Mouse (Mus musculus) heart, postnatal 10 days (tissue): ENCODE data around the gene Sf3b5. TPM values are rescaled to one million over a fixed set of nuclear protein-coding genes. Genes with fewer than 3 reads are reported as not detected.
"Not testable (repeated sequence)": the region's sequence is repeated elsewhere in the genome, so short reads cannot be mapped to it uniquely, and the experiment has no call there.

ENCODE experiments used
- DNase-seq, 2 experiments: peaks; one replicate each; pipeline ENCODE4 v3.0.0; 2021
- intact Hi-C: fragments of 180-260 bp; cut with DNase I; formaldehyde crosslinking; loops from one replicate; pipeline ENCODE4 v1.15.1; 2025
- total RNA-seq, 2 experiments: library from RNA; stranded (reverse); gene quantifications; 2 replicates each; pipeline ENCODE4 v1.2.3; 2021

Gene Sf3b5
- total RNA-seq, 2 experiments from 2014 or later, result 7.1 to 8.0 TPM

DNA sequence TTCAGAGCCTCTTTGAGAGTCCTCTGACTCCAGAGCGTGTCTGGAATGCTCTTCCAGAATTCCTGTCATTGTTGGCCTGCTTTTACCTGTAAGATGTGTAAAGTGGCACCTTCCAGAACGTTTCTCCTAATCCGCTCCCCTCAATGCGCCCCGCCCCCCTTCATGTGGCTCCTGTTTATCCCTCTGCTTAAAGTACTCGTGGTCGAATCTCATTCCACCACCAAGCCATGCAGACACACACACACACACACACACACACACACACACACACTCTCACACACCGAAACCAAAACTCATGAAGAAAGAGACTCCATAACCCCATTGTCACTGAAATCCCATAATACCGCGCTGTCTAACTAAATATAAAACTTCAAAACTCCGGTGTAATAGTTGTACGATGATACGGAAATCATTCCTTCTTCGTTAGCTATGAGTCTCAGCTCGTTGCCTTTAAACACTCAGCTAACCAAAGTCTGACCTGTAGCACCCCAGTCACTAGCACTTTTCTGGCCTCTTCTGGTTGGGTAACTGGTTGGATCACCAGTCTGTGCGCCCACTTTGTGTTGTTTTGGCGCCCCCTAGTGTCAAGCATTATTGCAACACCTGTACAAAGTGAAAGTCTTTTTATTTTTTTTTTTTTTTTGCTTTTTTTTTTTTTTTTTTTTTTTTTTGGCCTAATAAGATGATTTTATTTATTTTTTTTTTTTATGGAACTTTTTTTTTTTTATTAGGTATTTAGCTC is 8.2 kb upstream of the Sf3b5 start:
- intact Hi-C loops, result loop anchor here (5.0 kb wide), 1 partner anchor 305 kb away; no protein-coding TSS in a partner anchor
- peak; percentile 89 to 95 for DNase-seq

DNA sequence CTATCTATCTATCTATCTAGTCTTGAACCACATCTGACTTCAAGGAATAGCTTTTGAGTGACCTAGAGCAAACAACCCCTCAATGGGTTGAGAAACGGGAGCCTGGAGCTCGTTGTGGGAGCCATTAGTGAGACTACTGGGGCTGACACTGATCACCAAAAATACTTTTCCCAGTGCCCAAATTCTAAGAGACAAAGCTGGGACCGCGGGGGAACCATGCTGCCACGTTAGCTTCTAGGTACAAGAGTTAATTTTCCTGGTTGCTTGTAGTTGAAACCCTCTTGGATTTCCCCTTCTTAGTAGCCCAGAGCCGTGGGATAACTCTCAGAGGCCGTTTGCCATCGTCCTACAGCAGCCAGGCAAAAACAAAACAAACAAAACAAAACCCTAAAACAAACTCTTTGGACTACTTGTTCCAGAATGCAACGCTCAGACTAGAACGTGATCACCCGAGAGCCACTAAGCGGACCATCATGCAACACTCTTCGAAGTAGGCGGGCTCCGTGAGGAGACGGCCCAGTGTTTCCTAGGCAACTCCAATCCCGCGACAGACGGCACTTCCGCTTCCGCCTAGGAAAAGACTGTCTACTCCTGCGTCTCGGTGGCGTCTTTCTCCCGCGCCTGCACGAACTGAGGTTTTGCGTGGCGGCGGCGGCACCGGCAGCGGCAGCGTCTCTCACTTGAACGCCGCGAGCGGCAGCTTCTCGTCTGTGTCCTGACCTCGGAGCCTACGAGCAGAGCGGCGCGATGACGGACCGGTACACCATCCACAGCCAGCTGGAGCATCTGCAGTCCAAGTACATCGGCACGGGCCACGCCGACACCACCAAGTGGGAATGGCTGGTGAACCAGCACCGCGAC is 3.0 kb downstream of the Sf3b5 start:
- intact Hi-C loops, result loop anchor here (5.0 kb wide), 1 partner anchor 86 kb away; no protein-coding TSS in a partner anchor

DNA sequence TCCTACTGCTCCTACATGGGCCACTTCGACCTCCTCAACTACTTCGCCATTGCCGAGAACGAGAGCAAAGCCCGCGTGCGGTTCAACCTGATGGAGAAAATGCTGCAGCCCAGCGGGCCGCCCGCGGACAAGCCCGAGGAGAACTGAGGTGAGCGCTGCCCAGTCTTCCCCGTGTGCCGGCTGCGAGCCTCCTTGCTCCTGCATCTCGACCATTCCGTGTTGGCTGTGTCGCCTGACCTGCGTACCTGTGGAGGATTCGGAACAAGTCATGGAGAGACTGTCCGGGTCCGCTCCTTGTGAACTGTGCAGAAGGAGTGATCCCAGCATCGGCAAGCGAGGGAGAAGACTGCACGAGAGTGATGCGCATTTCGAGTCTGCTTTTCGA is 3.6 kb downstream of the Sf3b5 start:
- DNase-seq, result no peak
- intact Hi-C loops, result loop anchor here (5.0 kb wide), 1 partner anchor 86 kb away; no protein-coding TSS in a partner anchor

More for the DNA sequence above, 3.0 kb downstream of the Sf3b5 start:
- peak; percentile 97 for DNase-seq

DNA sequence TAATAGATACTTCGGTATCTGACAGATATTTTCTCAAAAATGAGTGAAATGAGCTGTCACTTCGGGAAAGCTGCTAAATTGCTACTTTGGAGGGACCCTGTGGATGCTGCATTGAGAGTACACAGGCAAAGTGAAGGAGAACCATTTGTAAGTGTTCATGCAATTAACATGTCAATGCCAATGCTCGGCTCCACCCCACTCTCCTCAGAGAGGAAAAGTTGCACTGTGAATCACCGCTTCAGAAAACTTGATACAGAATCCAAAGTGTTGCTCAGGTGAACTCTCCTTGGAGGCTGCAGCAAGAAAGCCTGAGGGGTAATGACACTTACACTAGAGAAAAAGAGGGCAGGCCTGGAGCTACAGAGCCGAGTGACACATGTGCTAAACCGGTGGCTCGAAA is 8.9 kb downstream of the Sf3b5 start:
- no peak for DNase-seq
- intact Hi-C loops, result loop anchor here (2.0 kb wide), 1 partner anchor 311 kb away; no protein-coding TSS in a partner anchor

DNA sequence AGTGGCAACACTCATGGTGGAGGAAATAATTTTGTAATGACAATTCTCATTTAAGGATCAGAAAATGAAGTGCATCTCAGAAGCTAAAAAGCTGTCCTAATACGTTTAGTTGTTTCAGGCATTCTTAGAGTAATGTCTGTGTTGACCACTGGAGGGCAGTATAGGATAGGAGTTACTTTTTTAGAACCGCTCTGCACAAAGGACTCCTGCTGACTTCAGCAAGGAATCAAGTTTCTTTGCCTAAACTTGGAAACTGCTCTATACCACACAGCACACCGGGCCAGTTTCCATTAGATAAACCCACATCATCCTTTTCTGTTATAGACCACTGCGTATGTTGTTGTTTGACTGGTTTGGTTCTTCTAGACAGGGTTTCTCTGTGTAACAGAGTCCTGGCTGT is 11.4 kb downstream of the Sf3b5 start:
- intact Hi-C loops, result loop anchor here (2.0 to 5.0 kb wide), 4 partner anchors 70 to 1374 kb away; partner anchors contain the start of genes Adat2 and Pex3
- peak; percentile 74 to 83 for DNase-seq

DNA sequence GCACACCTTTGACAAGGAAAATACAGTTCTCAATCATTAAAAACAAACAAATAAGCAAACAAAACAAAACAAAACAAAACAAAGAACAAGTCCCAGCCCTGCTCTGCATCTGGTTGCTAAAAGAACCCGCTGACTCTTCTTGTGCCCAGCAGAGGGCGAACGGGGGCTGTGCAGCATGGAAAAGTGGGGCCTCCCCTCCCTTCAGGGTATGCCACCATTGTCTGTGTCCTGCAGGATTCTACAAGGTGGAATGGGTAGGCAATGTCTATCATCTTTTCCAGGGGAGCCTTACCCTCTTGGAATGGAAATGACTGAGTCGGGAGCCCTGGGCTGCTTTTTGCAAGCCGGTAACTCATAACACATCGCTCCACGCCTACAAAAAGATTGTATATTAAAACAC is 13.4 kb downstream of the Sf3b5 start:
- peak; percentile 29 to 31 for DNase-seq
- intact Hi-C loops, result loop anchor here (1.0 to 5.0 kb wide), 3 partner anchors 411 to 1686 kb away; partner anchors contain the start of genes Adat2, Nmbr, Pex3 and Vta1

DNA sequence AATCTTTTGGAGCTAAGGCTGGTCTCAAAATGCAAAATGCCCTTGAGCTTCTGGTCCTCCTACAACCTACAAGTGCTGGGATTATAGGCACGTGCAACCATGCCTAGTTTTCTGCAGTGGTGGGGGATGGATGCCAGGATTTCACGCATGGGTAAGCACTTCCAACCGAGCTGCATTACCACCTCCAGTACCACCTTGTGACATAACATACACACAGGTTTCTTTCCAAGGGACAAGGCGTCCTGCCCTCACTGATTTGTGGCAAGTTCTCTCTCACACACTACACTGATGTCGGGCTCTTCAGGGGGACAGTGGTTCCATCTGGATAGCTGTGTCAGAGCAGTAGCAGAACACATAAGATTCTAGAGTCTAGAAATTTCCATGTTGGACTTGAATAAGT is 13.9 kb downstream of the Sf3b5 start:
- intact Hi-C loops, result loop anchor here (2.0 to 5.0 kb wide), 2 partner anchors 533 to 1686 kb away; partner anchors contain the start of genes Adat2, Nmbr, Pex3 and Vta1

DNA sequence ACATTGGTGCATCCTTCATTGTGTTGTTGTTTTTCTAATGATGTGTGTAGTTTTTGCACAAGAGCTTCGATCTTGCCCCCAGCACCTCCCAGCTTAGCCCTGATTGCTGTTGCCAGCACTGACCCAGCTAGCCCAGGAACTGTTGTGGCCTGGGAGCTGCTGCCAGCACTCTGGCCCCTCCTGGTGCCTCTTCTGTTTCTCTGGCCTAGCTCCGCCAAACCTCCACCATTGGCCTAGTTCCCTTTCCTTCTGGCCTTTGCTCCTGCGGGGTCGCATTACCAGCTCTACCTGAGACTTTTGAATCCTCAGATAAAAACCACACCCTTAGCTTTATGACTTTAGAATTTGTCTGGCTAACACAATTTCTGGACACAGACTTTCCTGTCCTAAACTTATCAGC is 17.0 kb downstream of the Sf3b5 start:
- intact Hi-C loops, result no loop called here
- no peak for DNase-seq

More for the DNA sequence above, 13.9 kb downstream of the Sf3b5 start:
- no peak for DNase-seq

DNA sequence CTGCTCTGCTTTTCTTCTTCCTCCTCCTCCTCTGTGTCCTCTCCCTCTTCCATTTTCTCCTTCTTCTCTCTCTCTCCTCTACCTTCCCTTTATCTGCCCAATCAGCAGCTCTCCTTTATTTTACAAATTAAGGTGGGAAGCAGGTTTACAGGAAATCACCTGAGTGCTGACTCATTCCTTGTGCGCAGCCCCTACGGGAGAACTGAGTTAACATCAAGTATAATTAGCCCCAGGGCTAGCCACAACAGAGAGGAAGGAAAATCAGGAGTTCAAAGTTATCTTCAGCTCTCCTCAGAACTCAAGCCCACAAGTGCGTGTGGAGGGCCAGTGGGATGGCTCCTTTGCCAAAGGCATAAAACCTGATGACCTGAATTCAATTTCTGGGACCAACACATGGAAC is 18.8 kb downstream of the Sf3b5 start:
- intact Hi-C loops, DNase-seq: not testable (repeated sequence)

DNA sequence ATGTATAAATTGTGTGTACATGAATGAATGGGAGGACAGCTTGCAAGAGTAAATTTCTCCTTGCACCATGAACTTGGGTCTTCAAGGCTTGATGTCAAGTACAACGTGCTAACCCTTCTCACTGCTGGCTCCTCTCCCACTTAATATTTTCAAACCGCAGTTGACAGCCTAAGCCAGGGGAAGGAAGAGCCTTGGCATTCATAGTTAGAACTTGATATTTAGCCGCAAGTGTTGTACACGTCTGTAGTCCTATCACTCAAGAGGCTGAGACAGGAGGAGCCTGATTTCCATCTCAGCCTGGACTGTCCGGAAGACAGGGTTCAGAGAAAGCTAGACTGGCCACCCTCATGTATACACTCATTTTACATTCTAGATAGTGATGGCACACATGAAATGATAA is 22.6 kb downstream of the Sf3b5 start:
- intact Hi-C loops, result no loop called here
- no peak for DNase-seq

DNA sequence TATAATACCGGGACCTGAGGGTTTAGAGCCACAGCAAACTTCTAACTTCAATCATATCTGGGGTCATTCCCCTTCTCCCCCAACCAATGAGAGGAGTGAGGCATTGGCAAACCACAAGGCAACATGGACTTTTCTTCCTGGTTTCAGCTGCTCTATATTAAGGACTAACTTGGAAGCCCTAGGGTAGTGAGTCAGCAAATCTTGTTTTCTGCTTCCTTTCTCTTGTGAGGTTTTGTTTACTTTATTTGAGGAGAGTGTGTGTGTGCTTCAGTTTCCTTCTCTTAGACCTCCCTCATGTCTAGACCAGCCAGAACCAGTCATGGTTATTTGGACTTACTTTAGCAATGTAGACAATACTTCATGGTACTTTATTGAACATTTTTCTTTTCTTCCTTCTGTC is 23.1 kb downstream of the Sf3b5 start:
- DNase-seq, result no peak
- intact Hi-C loops, result no loop called here

DNA sequence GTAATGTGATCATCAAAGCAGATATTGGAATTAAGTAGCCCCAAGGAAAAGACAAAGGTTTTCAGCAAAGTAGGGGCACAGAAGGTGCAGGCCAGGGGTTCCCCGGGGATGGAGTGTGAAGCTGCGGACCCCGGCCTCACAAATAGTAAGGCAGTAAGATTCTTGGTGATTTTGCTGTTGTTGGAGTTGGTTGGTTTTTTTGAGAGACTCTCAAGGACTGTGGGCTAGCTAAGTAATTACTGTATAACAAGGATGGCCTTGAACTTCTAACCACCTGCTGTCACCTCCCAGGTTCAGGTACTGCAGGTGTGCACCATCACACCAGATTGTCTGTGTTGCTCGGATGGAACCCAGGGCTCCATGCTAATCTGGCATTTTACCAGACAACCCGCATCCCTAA is 24.3 kb downstream of the Sf3b5 start:
- intact Hi-C loops, result no loop called here
- DNase-seq, result no peak

DNA sequence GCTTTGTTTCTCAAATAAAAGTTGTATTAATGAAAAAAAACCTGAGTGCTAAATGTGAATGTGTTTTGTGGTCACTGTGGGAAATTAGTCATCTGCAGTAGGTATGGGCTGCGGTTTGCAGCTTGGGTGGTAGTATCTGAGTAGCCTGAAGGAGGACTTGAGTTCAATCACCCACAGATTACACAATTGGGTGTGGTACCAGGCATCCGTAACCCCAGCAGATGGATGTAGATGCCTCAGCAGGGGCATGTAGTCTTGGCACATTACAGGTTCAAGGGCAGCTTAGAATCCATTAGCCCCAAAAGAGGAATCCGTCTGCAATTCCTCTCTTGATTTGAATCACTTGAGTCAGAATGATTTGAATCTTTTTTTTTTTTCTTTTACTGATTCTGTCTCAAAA is 30.1 kb downstream of the Sf3b5 start:
- intact Hi-C loops, result no loop called here
- DNase-seq, result no peak

DNA sequence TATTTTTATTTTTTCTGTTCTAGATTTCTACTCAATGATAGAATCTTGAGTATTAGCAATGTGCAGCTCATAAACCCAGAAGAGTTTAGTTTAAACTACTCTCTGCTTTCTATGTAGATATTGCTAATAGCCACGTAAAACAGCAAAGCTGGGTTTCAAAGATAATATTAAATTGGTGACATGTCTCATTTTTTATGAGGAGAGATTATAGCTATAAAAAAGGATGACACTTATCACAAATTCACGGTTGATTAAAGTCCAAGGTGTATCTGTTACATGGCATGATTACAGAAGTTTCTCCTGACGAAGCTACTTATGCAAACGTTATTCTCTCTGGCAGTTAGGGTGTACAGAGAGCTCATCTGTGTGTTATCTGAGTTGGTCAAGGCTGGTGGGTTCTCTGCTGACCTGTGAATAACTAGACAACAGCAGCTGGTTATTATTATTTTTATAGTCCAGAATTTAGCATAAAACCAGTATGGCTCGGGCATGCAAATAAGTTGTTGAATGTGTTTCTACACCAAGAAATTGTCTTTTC is 34.6 kb downstream of the Sf3b5 start:
- DNase-seq, result no peak
- intact Hi-C loops, result no loop called here

DNA sequence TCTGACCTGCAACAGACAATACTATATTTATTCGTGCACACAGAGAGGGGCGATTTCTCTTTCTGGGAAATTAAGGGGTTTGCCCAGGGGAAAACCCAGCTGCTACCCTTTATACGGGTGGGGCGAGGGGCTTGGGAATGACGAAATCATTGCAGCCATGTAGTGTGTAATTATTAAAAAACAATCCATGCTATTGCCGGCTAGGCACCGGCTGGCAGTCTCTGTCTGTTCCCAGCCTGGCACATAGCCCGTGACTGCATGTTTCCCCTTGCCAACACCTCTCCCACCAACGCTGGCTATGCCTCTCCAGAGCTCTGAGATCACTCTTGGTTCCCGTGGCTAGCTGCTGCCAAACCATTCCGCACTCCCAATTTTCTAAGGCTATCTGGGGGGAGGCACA is 39.5 kb downstream of the Sf3b5 start:
- DNase-seq, result peak; percentile 46 to 53
- intact Hi-C loops, result no loop called here

DNA sequence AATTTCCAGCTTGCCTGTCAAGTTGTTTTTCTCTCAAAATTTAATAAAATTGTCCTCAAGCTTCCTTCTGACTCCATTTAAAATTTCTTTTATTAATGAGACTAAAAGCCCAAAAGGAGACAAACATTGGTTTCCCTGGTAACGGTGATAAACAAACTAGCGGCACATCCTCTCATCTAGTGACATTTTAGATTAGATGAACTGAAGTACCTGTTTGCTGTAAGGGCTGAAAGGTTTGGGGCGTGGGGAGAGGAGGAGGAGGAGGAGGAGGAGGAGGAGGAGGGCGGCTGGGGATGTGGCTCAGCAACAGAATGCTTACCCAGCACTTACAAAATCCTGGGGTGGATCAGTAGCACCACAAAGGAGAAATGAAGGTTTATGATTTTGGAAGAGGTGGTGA is 42.7 kb downstream of the Sf3b5 start:
- no peak for DNase-seq
- intact Hi-C loops, result no loop called here

DNA sequence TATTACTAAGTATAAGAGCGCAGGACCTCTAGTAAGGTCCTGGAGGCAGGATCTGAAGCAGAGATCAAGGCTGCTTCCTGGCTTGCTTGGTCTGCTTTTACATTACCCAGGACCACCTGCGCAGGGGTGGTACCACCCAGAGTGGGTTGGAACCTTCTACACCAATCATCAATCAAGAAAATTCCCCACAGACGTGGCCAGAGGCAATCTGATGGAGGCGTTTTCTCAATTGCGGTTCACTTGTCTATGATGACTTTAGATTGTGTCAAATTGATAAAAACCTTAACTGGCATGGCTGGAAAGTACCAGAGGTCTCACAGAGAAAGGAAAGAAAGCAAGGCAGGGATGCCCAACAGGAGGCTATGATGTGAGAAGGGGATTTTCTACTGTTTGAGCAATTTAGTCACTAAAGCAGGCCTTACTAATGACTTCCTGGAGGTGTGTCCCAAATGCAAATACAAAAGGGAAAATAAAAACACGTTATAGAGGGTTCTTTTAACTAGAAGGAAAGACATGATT is 51.8 kb downstream of the Sf3b5 start:
- intact Hi-C loops, result no loop called here
- no peak for DNase-seq
